21 mouse cellular contexts compared by ENCODE assay signal in genomic region chr15:88761551-88761950, GRCm38 (mm10). TPM values are rescaled to one million over a fixed set of nuclear protein-coding genes. Genes with fewer than 3 reads are reported as not detected.
DNase-seq lines count a peak whose midpoint lies in the region; ATAC-seq and TF ChIP-seq lines count a peak whose summit lies in the region.
"Had no signal": no experiment of that assay in that cellular context is flagged by ENCODE, and none has a peak within 500 bp of the region (broad histone marks: within the 10 kb centered on the region; RNA-seq: fewer than 3 reads in every experiment).

No protein-coding gene starts in this region.

- H3K9me3 ChIP-seq in liver, embryonic 14.5 days (ENCODE audit: control insufficient read depth, low read length): no peaks in the 10 kb centered on the region
- H3K9me3 ChIP-seq: embryonic facial prominence, embryonic 13.5 days; kidney, embryonic 15.5 days; limb, embryonic 10.5 days; midbrain, embryonic 10.5 days had no signal

- DNase-seq in spleen, adult 12 weeks (ENCODE audit: low spot score): peak; percentile 26
- no peak for DNase-seq in spleen, adult 18-20 months
- DNase-seq in liver, embryonic 14.5 days (ENCODE audit: low read depth in 3 of 3, low spot score in 3 of 3): peak; percentile 70 to 76 (median 70)
- DNase-seq in gastrocnemius, postnatal 4 days (ENCODE audit: low spot score in 2 of 2): no peak
- no peak for DNase-seq in right cerebral cortex, postnatal 10 days (ENCODE audit: low spot score in 2 of 2)
- DNase-seq in ovary, adult 18-20 months (ENCODE audit: low spot score): no peak
- DNase-seq: cerebellum, adult 9-11 months; heart, adult 11 months; heart, postnatal 36 days; kidney, postnatal 4 days; lung, adult 2 months; lung, postnatal 36 days; right cerebral cortex, postnatal 14 days; thymus, postnatal 36 days had no signal

- peak overlapping the region; percentile 70 for H3K27ac ChIP-seq in liver, embryonic 14.5 days
- H3K27ac ChIP-seq: embryonic facial prominence, embryonic 13.5 days; hindbrain, embryonic 14.5 days; kidney, embryonic 15.5 days; limb, embryonic 10.5 days; midbrain, embryonic 10.5 days had no signal

- TF ChIP-seq CTCF in liver, embryonic 14.5 days (IDR thresholded peaks at IDR 0.05; ENCODE audit: low read depth): no peak

- H3K9ac ChIP-seq in liver, embryonic 14.5 days (replicated peaks): no peak overlapping the region
- H3K9ac ChIP-seq: embryonic facial prominence, embryonic 13.5 days; hindbrain, embryonic 14.5 days; kidney, embryonic 15.5 days had no signal

- peak overlapping the region; percentile 39 for H3K4me2 ChIP-seq in liver, embryonic 14.5 days (ENCODE audit: low read depth)
- H3K4me2 ChIP-seq: embryonic facial prominence, embryonic 13.5 days; hindbrain, embryonic 14.5 days; kidney, embryonic 15.5 days had no signal

- WGBS in liver, embryonic 14.5 days (ENCODE audit: insufficient replicate concordance): 42% methylated on average over 4 of the region's 4 CpGs

- no peak overlapping the region for H3K4me3 ChIP-seq in liver, embryonic 14.5 days (ENCODE audit: insufficient read depth in 1 of 2, low read depth in 2 of 2, low read length in 2 of 2)
- H3K4me3 ChIP-seq: embryonic facial prominence, embryonic 13.5 days; kidney, embryonic 15.5 days; limb, embryonic 10.5 days; midbrain, embryonic 10.5 days had no signal

- no peaks in the 10 kb centered on the region for H3K27me3 ChIP-seq in liver, embryonic 14.5 days (ENCODE audit: control insufficient read depth, insufficient read depth, low read length)
- H3K27me3 ChIP-seq: CH12.LX; embryonic facial prominence, embryonic 13.5 days; kidney, embryonic 15.5 days had no signal

- peaks cover 33% of the 10 kb centered on the region for H3K36me3 ChIP-seq in liver, embryonic 14.5 days (replicated peaks; ENCODE audit: control insufficient read depth, insufficient read depth, low read depth)

- peak; percentile 93 for TF ChIP-seq EP300 in liver, embryonic 14.5 days (IDR thresholded peaks at IDR 0.05; ENCODE audit: low read depth)

- peaks cover 17 to 28% of the 10 kb centered on the region in 2 experiments for H3K4me1 ChIP-seq in liver, embryonic 14.5 days (replicated peaks; ENCODE audit: control insufficient read depth in 2 of 2, insufficient read depth in 2 of 2, low read length in 1 of 2)
- H3K4me1 ChIP-seq: embryonic facial prominence, embryonic 13.5 days; limb, embryonic 10.5 days; midbrain, embryonic 10.5 days had no signal

- ATAC-seq in erythroblast, adult 5-6 weeks (replicated peaks; ENCODE audit: low FRiP score, poor library complexity, severe bottlenecking): peak; percentile 96
- ATAC-seq in liver, embryonic 14.5 days (ENCODE audit: insufficient read depth): peak; percentile 97

RNA-seq across cellular contexts. Expression of gene Zbed4, which starts 10.1 kb away (rescaled TPM):
- 14.8 and 30.1 TPM in 2 replicates for total RNA-seq in erythroblast, adult 5-6 weeks (2015; ENCODE audit: low replicate concordance)
- total RNA-seq in erythroblast, adult 5-6 weeks (2017; ENCODE audit: low replicate concordance): 26.3 and 29.1 TPM in 2 replicates
- 5.9 and 8.0 TPM in 2 replicates for polyA plus RNA-seq in liver, embryonic 14.5 days (2012; rRNA removed)
- 11.4 and 11.5 TPM in 2 replicates for polyA plus RNA-seq in liver, embryonic 14.5 days (2014; fragmentation: Nextera tagmentation; extraction: Ambion mirVana)
- 10 to 100 TPM; 14.2 to 14.8 TPM for total RNA-seq in gastrocnemius, postnatal 4 days (2021)

RNA-seq across cellular contexts. Expression of gene Brd1, which starts 27.5 kb away (rescaled TPM):
- 11.1 and 13.0 TPM in 2 replicates for total RNA-seq in erythroblast, adult 5-6 weeks (2015; ENCODE audit: low replicate concordance)
- 38.5 and 39.0 TPM in 2 replicates for total RNA-seq in erythroblast, adult 5-6 weeks (2017; ENCODE audit: low replicate concordance)
- polyA plus RNA-seq in liver, embryonic 14.5 days (2012; rRNA removed): 4.1 and 6.1 TPM in 2 replicates
- 5.5 and 7.1 TPM in 2 replicates for polyA plus RNA-seq in liver, embryonic 14.5 days (2014; fragmentation: Nextera tagmentation; extraction: Ambion mirVana)
- total RNA-seq in gastrocnemius, postnatal 4 days (2021): 10 to 100 TPM; 39.5 to 44.5 TPM

RNA-seq across cellular contexts. Expression of gene Alg12, which starts 57.6 kb away (rescaled TPM):
- total RNA-seq in erythroblast, adult 5-6 weeks (2015; ENCODE audit: low replicate concordance): 3.7 and 7.7 TPM in 2 replicates
- 0.42 and 0.94 TPM in 2 replicates for total RNA-seq in erythroblast, adult 5-6 weeks (2017; ENCODE audit: low replicate concordance)
- 4.9 and 5.2 TPM in 2 replicates for polyA plus RNA-seq in liver, embryonic 14.5 days (2012; rRNA removed)
- 4.9 and 5.9 TPM in 2 replicates for polyA plus RNA-seq in liver, embryonic 14.5 days (2014; fragmentation: Nextera tagmentation; extraction: Ambion mirVana)
- total RNA-seq in gastrocnemius, postnatal 4 days (2021): 1 to 10 TPM; 6.9 to 9.0 TPM

RNA-seq across cellular contexts. Expression of gene Creld2, which starts 57.9 kb away (rescaled TPM):
- total RNA-seq in erythroblast, adult 5-6 weeks (2015; ENCODE audit: low replicate concordance): 9.8 and 16.7 TPM in 2 replicates
- 15.5 and 17.6 TPM in 2 replicates for total RNA-seq in erythroblast, adult 5-6 weeks (2017; ENCODE audit: low replicate concordance)
- 16.2 and 25.4 TPM in 2 replicates for polyA plus RNA-seq in liver, embryonic 14.5 days (2012; rRNA removed)
- 34.1 and 38.6 TPM in 2 replicates for polyA plus RNA-seq in liver, embryonic 14.5 days (2014; fragmentation: Nextera tagmentation; extraction: Ambion mirVana)
- 10 to 100 TPM; 20.8 to 22.0 TPM for total RNA-seq in gastrocnemius, postnatal 4 days (2021)

Comparison
In these comparisons a context has a peak if more than half of its experiments do, and no peak if none do; other contexts are left out.
1. DNase-seq: peak in spleen, adult 12 weeks (single experiment) and liver, embryonic 14.5 days (3 of 3); none in spleen, adult 18-20 months (0 of 2), gastrocnemius, postnatal 4 days (0 of 2), right cerebral cortex, postnatal 10 days (0 of 2) and ovary, adult 18-20 months (single experiment).